Mouse (Mus musculus) C2C12 (cell line): ENCODE data around the gene Large1.

Experiments
- CEBPB ChIP-seq: IDR thresholded peaks from one replicate; pipeline ENCODE4 v1.6.1; 2011; ENCODE audit warnings: low read depth, mild to moderate bottlenecking, control low read depth, moderate library complexity
- CTCF ChIP-seq: IDR thresholded peaks from one replicate; pipeline ENCODE4 v1.5.1; 2011; ENCODE audit not compliant: control insufficient read depth, insufficient read depth, insufficient read length
- MAX ChIP-seq: IDR thresholded peaks from one replicate; pipeline ENCODE4 v1.6.1; 2011; ENCODE audit warnings: mild to moderate bottlenecking, control low read depth
- USF1 ChIP-seq: IDR thresholded peaks from one replicate; pipeline ENCODE4 v1.6.1; 2011; ENCODE audit warnings: low read depth, mild to moderate bottlenecking, control low read depth, moderate library complexity

DNA sequence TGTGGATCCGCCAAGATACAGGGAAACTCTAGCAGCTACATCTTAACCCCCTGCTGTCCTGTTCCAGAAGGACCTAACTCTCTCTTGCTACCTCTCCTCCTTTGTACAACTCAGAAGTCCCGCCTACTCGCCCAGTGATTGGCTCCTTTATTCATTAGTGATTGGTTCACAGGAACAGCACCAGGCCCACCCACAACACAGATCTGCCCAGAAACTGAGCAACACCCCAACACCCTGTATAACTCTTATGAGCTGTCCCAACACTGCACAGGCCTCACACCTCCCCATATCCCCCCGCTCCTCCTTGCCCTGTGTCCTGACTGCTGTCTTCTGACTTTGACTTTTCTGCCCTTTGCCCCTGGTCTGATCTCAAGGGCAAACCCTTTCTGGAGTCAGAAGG is 587.6 kb downstream of the Large1 start:
- no peak for TF ChIP-seq CTCF
- no peak for TF ChIP-seq CEBPB
- TF ChIP-seq USF1: no peak
- TF ChIP-seq MAX: no peak
